Mouse (Mus musculus): Measurements from ENCODE around the gene Isoc2b.

GRCm38 (mm10) chr7:4865090-4865489 lies 5.0 kb downstream of the Isoc2b start:
- TF ChIP-seq POLR2A (IDR thresholded peaks at IDR 0.05; ENCODE audit: borderline replicate concordance, control insufficient read depth, low read depth, low read length) (no peak), CTCF (IDR thresholded peaks at IDR 0.05; ENCODE audit: control insufficient read depth, insufficient read depth, low read length) (peak; percentile 35; the same call in 1 of the 2 replicates)
